Mouse (Mus musculus) yolk sac, embryonic 10.5 days (tissue): ENCODE measurements at regions not wholly inside any gene's neighbourhood (a gene's known extent, or its start where the extent isn't known, plus 50 kb on each side); places are given as distances from the start of the nearest gene placed in this dataset.
A peak's percentile ranks its signal among the peaks of the same experiment; 100 is the strongest.

ENCODE experiments used
- DNase-seq: peaks from one replicate; pipeline ENCODE4 v3.0.0-alpha.2; 2017; ENCODE audit warnings: low spot score

- no peak for DNase-seq
Measured at GRCm38 (mm10) chr17:82731561-82731960, 483.5 kb upstream of the Pkdcc start.

GRCm38 (mm10) chr17:82742445-82742844 lies 472.6 kb upstream of the Pkdcc start:
- DNase-seq = no peak

GRCm38 (mm10) chr17:82757400-82757799 lies 457.7 kb upstream of the Pkdcc start:
- DNase-seq = no peak

GRCm38 (mm10) chr17:82779096-82779495 lies 436.0 kb upstream of the Pkdcc start:
- DNase-seq = no peak

GRCm38 (mm10) chr17:82822129-82822528 lies 393.0 kb upstream of the Pkdcc start:
- no peak for DNase-seq

- DNase-seq = no peak
Measured at GRCm38 (mm10) chr17:82824057-82824456, 391.0 kb upstream of the Pkdcc start.

- no peak for DNase-seq
Measured at GRCm38 (mm10) chr17:82824619-82825018, 390.5 kb upstream of the Pkdcc start.

GRCm38 (mm10) chr17:82827170-82827569 lies 387.9 kb upstream of the Pkdcc start:
- DNase-seq = no peak

GRCm38 (mm10) chr17:82827841-82828240 lies 387.3 kb upstream of the Pkdcc start:
- no peak for DNase-seq

GRCm38 (mm10) chr17:82828434-82828997 lies 386.6 kb upstream of the Pkdcc start:
- no peak for DNase-seq

GRCm38 (mm10) chr17:82829415-82829814 lies 385.7 kb upstream of the Pkdcc start:
- no peak for DNase-seq

- no peak for DNase-seq
Measured at GRCm38 (mm10) chr17:82834177-82834576, 380.9 kb upstream of the Pkdcc start.

GRCm38 (mm10) chr17:82836115-82836514 lies 379.0 kb upstream of the Pkdcc start:
- no peak for DNase-seq

GRCm38 (mm10) chr17:82846776-82847494 lies 368.2 kb upstream of the Pkdcc start:
- no peak for DNase-seq

- DNase-seq = peak; percentile 59
Measured at GRCm38 (mm10) chr17:82857199-82858147, 357.6 kb upstream of the Pkdcc start.

- DNase-seq = no peak
Measured at GRCm38 (mm10) chr17:82860391-82860790, 354.7 kb upstream of the Pkdcc start.

GRCm38 (mm10) chr17:82860966-82861365 lies 354.1 kb upstream of the Pkdcc start:
- no peak for DNase-seq

- no peak for DNase-seq
Measured at GRCm38 (mm10) chr17:82877131-82877530, 338.0 kb upstream of the Pkdcc start.

GRCm38 (mm10) chr17:82900602-82901001 lies 314.5 kb upstream of the Pkdcc start:
- no peak for DNase-seq

GRCm38 (mm10) chr17:82901098-82901891 lies 313.8 kb upstream of the Pkdcc start:
- DNase-seq = no peak

GRCm38 (mm10) chr17:82904961-82905360 lies 310.1 kb upstream of the Pkdcc start:
- DNase-seq = no peak

- DNase-seq = no peak
Measured at GRCm38 (mm10) chr17:82905483-82905882, 309.6 kb upstream of the Pkdcc start.
